Mouse (Mus musculus): ENCODE measurements at regions not wholly inside any gene's neighbourhood (a gene's known extent, or its start where the extent isn't known, plus 50 kb on each side); places are given as distances from the start of the nearest gene placed in this dataset.

DNA sequence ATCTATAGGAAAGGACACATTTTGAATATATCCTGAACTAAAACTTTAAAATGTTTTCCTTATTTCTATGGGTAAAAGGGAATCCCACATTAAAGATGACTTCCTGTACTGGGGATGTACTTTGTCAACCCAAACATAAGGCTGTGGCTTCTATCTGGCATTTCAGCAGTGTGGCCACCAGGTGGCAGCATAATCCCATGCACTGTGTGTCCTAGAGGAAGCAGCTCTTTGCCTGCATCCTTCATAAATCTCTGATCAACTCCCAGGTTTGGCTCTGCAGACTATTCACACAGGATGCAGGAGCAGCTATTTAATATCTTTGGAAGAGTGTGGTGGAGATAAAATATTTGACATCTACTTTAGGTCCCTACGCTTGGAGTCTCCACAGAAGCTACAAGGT lies 59.1 kb downstream of the Bmp15 start:
- peak; percentile 31 for DNase-seq (ENCODE audit: extremely low spot score, low read depth, low spot score)

DNA sequence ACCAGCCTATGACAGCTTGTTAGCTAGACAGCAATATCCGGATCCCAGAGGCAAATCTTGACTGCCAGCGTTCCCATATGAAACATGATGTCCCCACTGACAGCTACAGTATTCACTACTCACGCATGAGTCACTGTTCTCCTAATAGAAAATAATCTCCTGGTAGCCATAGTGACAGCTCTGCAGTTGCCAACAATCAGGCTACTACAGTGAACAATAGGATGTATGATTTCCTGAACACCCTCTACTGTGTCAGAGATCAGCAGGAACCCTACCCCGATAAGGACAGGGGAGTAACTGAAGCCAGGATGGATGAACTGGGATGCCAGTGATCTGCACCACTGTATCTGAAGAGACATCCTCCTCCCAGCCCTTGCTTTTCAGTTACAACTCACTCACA lies 62.0 kb downstream of the Bmp15 start:
- no peak for DNase-seq (ENCODE audit: extremely low spot score, low read depth, low spot score)

DNA sequence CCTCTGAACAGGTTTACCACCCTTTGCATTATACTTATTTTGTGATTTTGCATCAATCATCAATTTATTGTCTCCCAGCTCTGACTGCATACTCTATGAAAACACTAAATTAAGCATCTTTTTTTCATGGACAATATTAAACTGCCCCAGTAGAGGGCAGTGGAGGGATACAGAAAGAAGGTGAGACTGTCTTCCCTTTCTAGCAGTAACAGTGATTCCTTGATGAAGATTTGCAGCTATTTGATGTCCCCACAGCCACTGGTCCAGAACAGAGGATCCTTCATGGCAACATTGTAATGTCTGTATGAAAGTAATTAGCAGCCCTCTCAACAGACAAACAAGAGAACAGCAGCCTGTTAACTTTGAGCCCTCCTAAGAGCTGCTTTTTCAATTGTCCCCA lies 66.5 kb downstream of the Bmp15 start:
- DNase-seq (ENCODE audit: extremely low spot score, low read depth, low spot score), result no peak

DNA sequence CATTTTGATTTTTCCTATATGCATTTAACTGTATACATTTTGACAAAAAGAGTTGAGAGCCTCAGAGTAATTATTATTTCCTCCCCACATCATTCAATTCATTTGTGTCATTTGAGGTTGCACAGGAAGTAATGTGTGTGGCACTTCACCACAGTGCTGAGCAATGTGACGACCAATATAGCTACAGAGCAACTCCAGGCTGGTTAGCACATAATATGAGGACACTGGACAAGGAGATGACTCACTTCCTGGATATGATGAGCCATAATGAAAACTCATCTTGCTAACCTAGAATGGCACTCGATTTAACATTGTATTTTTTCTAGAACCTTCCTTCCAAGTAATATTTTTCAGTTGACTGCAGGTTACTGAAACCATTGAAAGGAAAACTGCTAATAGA lies 67.6 kb downstream of the Bmp15 start:
- DNase-seq (ENCODE audit: extremely low spot score, low read depth, low spot score), result no peak
